Mouse (Mus musculus) mature B cell (primary cell): ENCODE results near the gene Plp1.

Experiments
- in situ Hi-C: fragments of 300-500 bp; cut with MboI; formaldehyde crosslinking; loops from 2 replicates; pipeline ENCODE4 v1.14.3; 2019

Gene Plp1

GRCm38 (mm10) chrX:136822371-136822770 lies at the start of gene Plp1:
Gene Plp1 (plus strand): TSS chrX:136822671.
- in situ Hi-C loops: no loop called here

GRCm38 (mm10) chrX:136773035-136773434 lies 49.4 kb upstream of the Plp1 start:
- in situ Hi-C loops: no loop called here

- in situ Hi-C loops: no loop called here
Observed at GRCm38 (mm10) chrX:136778046-136778445, 44.4 kb upstream of the Plp1 start.

- in situ Hi-C loops: no loop called here
Observed at GRCm38 (mm10) chrX:136779262-136779661, 43.2 kb upstream of the Plp1 start.

GRCm38 (mm10) chrX:136780041-136780440 lies 42.4 kb upstream of the Plp1 start, which contains the start of gene Glra4:
Gene Glra4 (minus strand): TSS chrX:136780141.
- in situ Hi-C loops: no loop called here

GRCm38 (mm10) chrX:136789446-136789845 lies 33.0 kb upstream of the Plp1 start:
- in situ Hi-C loops: no loop called here

GRCm38 (mm10) chrX:136797223-136797622 lies 25.2 kb upstream of the Plp1 start:
- in situ Hi-C loops: no loop called here

GRCm38 (mm10) chrX:136819752-136820151 lies 2.7 kb upstream of the Plp1 start:
- in situ Hi-C loops: no loop called here

GRCm38 (mm10) chrX:136820250-136820649 lies 2.2 kb upstream of the Plp1 start:
- in situ Hi-C loops: no loop called here

- in situ Hi-C loops: no loop called here
Observed at GRCm38 (mm10) chrX:136825016-136825415, 2.5 kb downstream of the Plp1 start.

- in situ Hi-C loops: no loop called here
Observed at GRCm38 (mm10) chrX:136828610-136829009, 6.1 kb downstream of the Plp1 start.

- in situ Hi-C loops: no loop called here
Observed at GRCm38 (mm10) chrX:136850300-136850699, 27.8 kb downstream of the Plp1 start.

- in situ Hi-C loops: no loop called here
Observed at GRCm38 (mm10) chrX:136868061-136869040, 45.9 kb downstream of the Plp1 start, which contains the start of gene Rab9b. Gene Rab9b (minus strand): TSS chrX:136868755.
